Mouse (Mus musculus): ENCODE results near the gene Ppp1cc.

DNA sequence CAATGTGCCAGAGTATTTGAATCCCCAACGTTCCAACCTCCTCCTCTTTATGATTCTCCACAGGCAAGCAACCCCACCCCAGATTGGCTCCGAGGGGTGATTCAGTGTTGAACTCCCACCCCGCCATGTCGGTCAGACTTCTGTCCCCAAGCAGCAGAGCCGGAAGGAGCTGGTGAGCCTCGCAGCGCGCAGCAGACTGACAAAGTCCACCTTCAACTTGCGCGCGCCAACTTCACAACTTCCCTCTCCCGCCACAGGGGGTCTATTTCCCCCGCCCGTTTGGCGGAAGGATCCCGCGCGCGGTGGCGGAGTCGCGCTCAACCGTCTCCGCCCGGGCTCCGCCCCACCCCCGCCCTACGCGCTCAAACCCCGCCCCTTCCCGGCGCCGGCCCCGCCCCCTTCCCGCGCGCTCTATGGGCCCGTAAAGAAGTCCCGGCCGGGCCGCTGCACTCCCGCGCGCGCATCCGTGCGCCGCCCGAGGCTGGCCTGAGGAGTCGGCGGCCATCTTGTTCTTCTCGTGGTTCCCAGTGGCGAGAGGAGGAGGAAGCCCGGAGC, at the start of gene Ppp1cc:
- TF ChIP-seq CTCF (IDR thresholded peaks at IDR 0.05; ENCODE audit: low read depth) (peak; percentile 54), EP300 (optimal IDR thresholded peaks at IDR 0.05) (no peak)
